Mouse (Mus musculus) heart, adult 2 months (tissue): ENCODE data around the gene Gfi1b. TPM values are rescaled to one million over a fixed set of nuclear protein-coding genes. Genes with fewer than 3 reads are reported as not detected.
A peak's percentile ranks its signal among the peaks of the same experiment; 100 is the strongest.

Experiments
- DNase-seq, 2 experiments: peaks; one replicate each; pipeline ENCODE4 v3.0.0; 2021
- H3K27ac ChIP-seq: fragments of 200-600 bp; 2 replicates; pipeline ENCODE4 v1.8.1; 2022
- H3K27me3 ChIP-seq: fragments of 200-500 bp; 2 replicates; pipeline ENCODE4 v1.6.1; 2012; ENCODE audit warnings: mild to moderate bottlenecking, low read length, inconsistent platforms, mixed read lengths; ENCODE audit not compliant: control insufficient read depth, insufficient read depth
- H3K36me3 ChIP-seq: fragments of 200-500 bp; 2 replicates; pipeline ENCODE4 v1.6.1; 2012; ENCODE audit warnings: low read length, inconsistent platforms; ENCODE audit not compliant: control insufficient read depth, insufficient read depth
- H3K4me1 ChIP-seq: fragments of 200-500 bp; 2 replicates; pipeline ENCODE4 v1.6.1; 2011; ENCODE audit warnings: low read length; ENCODE audit not compliant: control insufficient read depth, insufficient read depth
- H3K4me3 ChIP-seq: fragments of 200-600 bp; 2 replicates; pipeline ENCODE4 v1.8.1; 2022
- H3K79me2 ChIP-seq: fragments of 200-500 bp; replicated peaks from 2 replicates; pipeline ENCODE4 v1.6.1; 2012; ENCODE audit warnings: mild to moderate bottlenecking, inconsistent platforms, low read length, moderate library complexity, mixed read lengths; ENCODE audit not compliant: control insufficient read depth, insufficient read depth
- H3K9ac ChIP-seq: fragments of 200-500 bp; 2 replicates; pipeline ENCODE4 v1.6.1; 2012; ENCODE audit warnings: low read depth, mild to moderate bottlenecking, control low read depth, inconsistent platforms, low read length, mixed read lengths
- CTCF ChIP-seq: fragments of 200-600 bp; IDR thresholded peaks from 2 replicates; pipeline ENCODE4 v1.8.1; 2022; ENCODE audit warnings: antibody characterized with exemption, mild to moderate bottlenecking, moderate library complexity
- EP300 ChIP-seq: fragments of 200-500 bp; IDR thresholded peaks from 2 replicates; pipeline ENCODE4 v1.6.1; 2011; ENCODE audit warnings: low read depth, low read length, control low read depth; ENCODE audit not compliant: insufficient read depth
- POLR2A ChIP-seq: fragments of 200-500 bp; IDR thresholded peaks from 2 replicates; pipeline ENCODE4 v1.6.1; 2011; ENCODE audit warnings: mild to moderate bottlenecking, low read depth, low read length, control low read depth; ENCODE audit not compliant: insufficient read depth
- WGBS: fragments of 180-500 bp; shearing (Covaris S2); methylation state at CpG from one replicate; pipeline ENCODE4 v1.1.7; 2018; 5-methylcytosine and 5-hydroxymethylcytosine counted together
- intact Hi-C: fragments of 180-260 bp; cut with DNase I; formaldehyde crosslinking; loops from one replicate; pipeline ENCODE4 v1.15.1; 2025
- polyA plus RNA-seq: library from polyadenylated mRNA; depleted of rRNA; stranded (reverse); fragments of >200 nt; gene quantifications from 2 replicates; pipeline ENCODE4 v1.2.3, GENCODE M21; 2012
- total RNA-seq, 2 experiments: library from RNA; stranded (reverse); gene quantifications; 2 replicates each; pipeline ENCODE4 v1.2.3; 2021

The Gfi1b gene
- total and polyA plus RNA-seq, 3 experiments: 0.12 TPM; not detected in 2

GRCm38 (mm10) chr2:28620522-28620921 lies 1.3 kb downstream of the Gfi1b start:
- Histone ChIP-seq H3K4me3 (no peak overlapping the region), H3K36me3 (no peaks in the 10 kb centered on the region), H3K79me2 (no peaks in the 10 kb centered on the region), H3K27me3 (no peaks in the 10 kb centered on the region; the same call in 1 of the 2 replicates), H3K4me1 (no peaks in the 10 kb centered on the region), H3K27ac (no peak overlapping the region), H3K9ac (no peak overlapping the region)
- TF ChIP-seq EP300 (no peak), POLR2A (no peak), CTCF (no peak)
- 62% methylated on average over 10 of the region's 10 CpGs for WGBS
- intact Hi-C loops: no loop called here
- DNase-seq: no peak

DNA sequence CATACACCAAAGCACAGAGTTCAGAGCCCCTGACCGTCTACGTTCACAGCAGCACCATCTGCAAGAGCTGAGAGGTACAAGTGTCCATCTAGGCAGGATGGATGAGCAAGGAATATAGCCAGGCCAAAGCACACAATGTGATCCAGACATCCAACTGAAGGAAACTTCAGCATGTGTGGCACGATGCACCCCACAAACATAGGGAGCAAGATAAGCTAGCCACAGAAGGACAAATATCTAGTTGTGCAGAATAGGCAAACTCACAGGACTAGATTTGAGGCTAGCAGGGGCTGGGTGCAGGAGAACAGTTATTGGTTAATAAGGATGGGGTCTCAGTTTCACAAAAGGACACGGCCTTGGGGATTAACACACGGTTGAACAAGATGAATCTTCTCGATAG lies 2.4 kb downstream of the Gfi1b start:
- no peaks in the 10 kb centered on the region for H3K36me3 ChIP-seq
- TF ChIP-seq POLR2A: no peak
- WGBS: 90% methylated on average over 6 of the region's 6 CpGs
- no peak overlapping the region for H3K4me3 ChIP-seq
- intact Hi-C loops: no loop called here
- no peak overlapping the region for H3K27ac ChIP-seq
- no peaks in the 10 kb centered on the region for H3K79me2 ChIP-seq
- H3K4me1 ChIP-seq: no peaks in the 10 kb centered on the region
- no peak for DNase-seq
- no peak overlapping the region for H3K9ac ChIP-seq
- no peaks in the 10 kb centered on the region; the same call in 1 of the 2 replicates for H3K27me3 ChIP-seq

- Histone ChIP-seq H3K27ac (no peak overlapping the region), H3K36me3 (no peaks in the 10 kb centered on the region), H3K9ac (no peak overlapping the region), H3K4me1 (no peaks in the 10 kb centered on the region), H3K27me3 (no peaks in the 10 kb centered on the region; the same call in 1 of the 2 replicates), H3K79me2 (no peaks in the 10 kb centered on the region), H3K4me3 (no peak overlapping the region)
- intact Hi-C loops: no loop called here
- 67% methylated on average over 6 of the region's 6 CpGs for WGBS
- TF ChIP-seq EP300: no peak
- TF ChIP-seq CTCF: no peak
- no peak for TF ChIP-seq POLR2A
- no peak for DNase-seq
Observed at GRCm38 (mm10) chr2:28618777-28619336, 2.9 kb downstream of the Gfi1b start.

DNA sequence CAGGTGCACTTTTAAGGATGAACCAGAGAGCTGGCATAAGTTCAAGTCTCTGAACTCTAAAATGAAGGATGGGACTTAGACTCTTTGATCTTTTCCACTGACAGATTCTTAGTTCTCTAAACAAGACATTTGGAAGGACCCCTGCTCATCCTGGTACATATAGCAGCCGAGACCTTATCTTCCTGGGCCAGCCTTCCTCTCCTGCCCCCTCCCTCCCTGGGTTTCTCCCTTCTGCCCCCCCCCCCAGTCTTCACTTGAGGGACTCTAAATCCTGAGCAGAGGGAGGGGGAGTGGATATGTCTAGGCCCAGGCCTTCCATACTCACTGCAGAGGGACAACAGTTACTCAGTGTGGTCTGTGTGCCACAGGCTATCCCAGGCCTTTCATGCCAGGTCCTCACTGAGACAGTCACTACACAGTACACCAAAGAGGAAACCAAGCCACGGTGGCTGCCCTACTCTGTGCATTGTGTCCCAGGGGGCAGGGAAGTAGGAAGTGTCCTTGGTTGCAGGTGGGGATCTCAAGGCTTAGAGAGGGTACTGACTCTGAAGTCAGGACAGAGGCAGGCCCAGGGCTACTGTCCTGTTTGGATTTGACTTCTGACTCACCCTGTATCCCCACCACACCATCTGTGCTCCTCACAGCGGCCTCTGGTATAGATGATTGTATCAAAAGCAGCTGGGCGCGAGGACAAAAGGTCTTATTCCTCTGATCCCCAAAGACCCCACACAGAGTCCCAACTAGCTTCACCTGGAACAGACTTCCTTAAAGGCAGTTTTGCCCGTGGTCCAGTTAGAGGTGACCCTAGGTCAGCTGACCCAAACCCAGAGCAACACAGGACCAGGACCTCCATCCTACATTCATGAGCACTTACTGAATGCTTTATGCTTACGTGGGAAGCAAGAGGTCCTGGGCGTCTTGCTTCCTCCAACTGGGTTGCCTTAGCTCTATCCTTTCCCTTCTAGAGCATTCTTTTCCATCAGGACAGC lies 4.0 kb downstream of the Gfi1b start:
- Histone ChIP-seq H3K27ac (no peak overlapping the region), H3K79me2 (no peaks in the 10 kb centered on the region), H3K27me3 (no peaks in the 10 kb centered on the region; the same call in 1 of the 2 replicates), H3K4me1 (no peaks in the 10 kb centered on the region), H3K4me3 (no peak overlapping the region), H3K9ac (no peak overlapping the region), H3K36me3 (no peaks in the 10 kb centered on the region)
- DNase-seq: no peak
- 71% methylated on average over 8 of the region's 8 CpGs for WGBS
- intact Hi-C loops: no loop called here
- TF ChIP-seq CTCF: no peak
- no peak for TF ChIP-seq POLR2A
- TF ChIP-seq EP300: no peak

- H3K27ac ChIP-seq: no peak overlapping the region
Observed at GRCm38 (mm10) chr2:28616874-28617273, 4.9 kb downstream of the Gfi1b start.

GRCm38 (mm10) chr2:28616358-28616757 lies 5.4 kb downstream of the Gfi1b start:
- no peaks in the 10 kb centered on the region for H3K4me1 ChIP-seq
- DNase-seq: no peak
- WGBS: 50% methylated on average over 5 of the region's 5 CpGs
- no peaks in the 10 kb centered on the region for H3K79me2 ChIP-seq
- no peak overlapping the region for H3K4me3 ChIP-seq
- H3K27me3 ChIP-seq: no peaks in the 10 kb centered on the region; the same call in 1 of the 2 replicates
- intact Hi-C loops: no loop called here
- no peak overlapping the region for H3K9ac ChIP-seq
- no peak overlapping the region for H3K27ac ChIP-seq
- no peak for TF ChIP-seq EP300
- TF ChIP-seq POLR2A: no peak
- peak; percentile 43 for TF ChIP-seq CTCF
- no peaks in the 10 kb centered on the region for H3K36me3 ChIP-seq

More at GRCm38 (mm10) chr2:28616874-28617273, 4.9 kb downstream of the Gfi1b start:
- no peak for DNase-seq
- WGBS: 48% methylated on average over 9 of the region's 9 CpGs
- no peaks in the 10 kb centered on the region; the same call in 1 of the 2 replicates for H3K27me3 ChIP-seq
- no peaks in the 10 kb centered on the region for H3K79me2 ChIP-seq
- intact Hi-C loops: no loop called here
- H3K4me1 ChIP-seq: no peaks in the 10 kb centered on the region
- H3K4me3 ChIP-seq: no peak overlapping the region
- no peaks in the 10 kb centered on the region for H3K36me3 ChIP-seq
- H3K9ac ChIP-seq: no peak overlapping the region
- TF ChIP-seq EP300 (no peak), CTCF (no peak), POLR2A (no peak)
